Mouse (Mus musculus) liver, postnatal 0 days (tissue): Measurements from ENCODE around the gene Lsp1. TPM values are rescaled to one million over a fixed set of nuclear protein-coding genes. Genes with fewer than 3 reads are reported as not detected.

Experiments
- ATAC-seq: fragments of 200-750 bp; cut with Nextera tagmentation; 2 replicates; pipeline ENCODE4 v1.8.0; 2017; ENCODE audit warnings: mild to moderate bottlenecking, moderate library complexity
- DNase-seq: peaks from one replicate; pipeline ENCODE4 v3.0.0-alpha.2; 2016
- H3K27ac ChIP-seq: fragments of 300-500 bp; sonication (generic); 2 replicates; pipeline ENCODE4 v1.5.1; 2014; ENCODE audit warnings: antibody characterized with exemption, moderate library complexity, mild to moderate bottlenecking, low read depth
- H3K27me3 ChIP-seq: fragments of 300-500 bp; sonication (generic); 2 replicates; pipeline ENCODE4 v1.6.1; 2014; ENCODE audit warnings: low read length, control low read depth, mixed read lengths; ENCODE audit not compliant: insufficient read depth
- H3K36me3 ChIP-seq: fragments of 300-500 bp; sonication (generic); replicated peaks from 2 replicates; pipeline ENCODE4 v1.6.1; 2014; ENCODE audit warnings: mild to moderate bottlenecking, control low read depth, low read length, moderate library complexity, mixed read lengths; ENCODE audit not compliant: insufficient read depth
- H3K4me1 ChIP-seq: fragments of 300-500 bp; sonication (generic); 2 replicates; pipeline ENCODE4 v1.6.1; 2014; ENCODE audit warnings: antibody characterized with exemption, mild to moderate bottlenecking, control low read depth; ENCODE audit not compliant: insufficient read depth
- H3K4me2 ChIP-seq: fragments of 300-500 bp; sonication (generic); 2 replicates; pipeline ENCODE4 v1.6.1; 2014; ENCODE audit warnings: low read depth, mild to moderate bottlenecking, low read length, moderate library complexity, mixed read lengths
- H3K4me3 ChIP-seq: fragments of 300-500 bp; sonication (generic); 2 replicates; pipeline ENCODE4 v1.5.1; 2014; ENCODE audit warnings: low read depth, low read length
- H3K9ac ChIP-seq: fragments of 300-500 bp; sonication (generic); replicated peaks from 2 replicates; pipeline ENCODE4 v1.6.1; 2014; ENCODE audit warnings: mild to moderate bottlenecking, moderate library complexity
- H3K9me3 ChIP-seq: fragments of 300-500 bp; sonication (generic); 2 replicates; pipeline ENCODE4 v1.6.1; 2016; ENCODE audit warnings: mild to moderate bottlenecking, control low read depth, low read length, mixed read lengths
- CTCF ChIP-seq: sonication (generic); IDR thresholded peaks from 2 replicates; pipeline ENCODE4 v1.5.1; 2016; ENCODE audit warnings: antibody characterized with exemption, low read depth
- EP300 ChIP-seq: IDR thresholded peaks from 2 replicates; pipeline ENCODE4 v1.6.1; 2016; ENCODE audit warnings: antibody characterized with exemption, low read depth, mild to moderate bottlenecking
- WGBS: fragments of 180-500 bp; shearing (Covaris S2); extraction: QIAGEN DNeasy Blood & Tissue Kit; methylation state at CpG from one replicate; pipeline ENCODE4 v1.1.7; 2014; ENCODE audit not compliant: insufficient replicate concordance; 5-methylcytosine and 5-hydroxymethylcytosine counted together
- polyA plus RNA-seq: library from polyadenylated mRNA; unstranded; fragments of >200 nt; fragmentation: Nextera tagmentation; extraction: Ambion mirVana; gene quantifications from 2 replicates; pipeline ENCODE4 v1.2.1, GENCODE M21; 2015

The Lsp1 gene
- polyA plus RNA-seq, 1 experiment from 2014 or later = 31.5 TPM

DNA sequence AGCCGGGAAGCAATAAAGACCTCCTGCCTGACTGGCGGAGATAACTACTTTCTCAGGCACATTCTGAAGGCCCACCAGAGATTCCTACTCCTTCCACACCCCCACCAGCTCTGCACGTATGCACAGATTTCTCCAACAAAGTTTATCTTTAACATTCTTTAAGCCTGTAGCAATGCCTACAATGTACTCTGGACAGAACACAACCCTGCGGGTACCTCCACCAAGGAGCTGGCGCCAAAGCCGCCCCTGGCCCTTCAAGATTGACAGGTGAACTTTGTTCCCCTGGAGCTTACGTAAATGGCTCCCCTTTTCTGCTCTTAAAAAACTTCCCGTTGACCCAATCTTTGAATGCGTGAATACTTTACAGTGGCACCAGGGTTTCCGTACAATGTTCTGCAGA lies 68.7 kb downstream of the Lsp1 start:
- Histone ChIP-seq H3K9me3 (no peaks in the 10 kb centered on the region), H3K4me1 (peaks cover 38% of the 10 kb centered on the region), H3K4me2 (no peak overlapping the region), H3K27me3 (no peaks in the 10 kb centered on the region), H3K4me3 (no peak overlapping the region), H3K27ac (no peak overlapping the region), H3K9ac (no peak overlapping the region), H3K36me3 (no peaks in the 10 kb centered on the region)
- ATAC-seq = no peak
- no peak for DNase-seq
- WGBS = 47% methylated on average over 10 of the region's 10 CpGs
- TF ChIP-seq EP300 (no peak), CTCF (no peak)

DNA sequence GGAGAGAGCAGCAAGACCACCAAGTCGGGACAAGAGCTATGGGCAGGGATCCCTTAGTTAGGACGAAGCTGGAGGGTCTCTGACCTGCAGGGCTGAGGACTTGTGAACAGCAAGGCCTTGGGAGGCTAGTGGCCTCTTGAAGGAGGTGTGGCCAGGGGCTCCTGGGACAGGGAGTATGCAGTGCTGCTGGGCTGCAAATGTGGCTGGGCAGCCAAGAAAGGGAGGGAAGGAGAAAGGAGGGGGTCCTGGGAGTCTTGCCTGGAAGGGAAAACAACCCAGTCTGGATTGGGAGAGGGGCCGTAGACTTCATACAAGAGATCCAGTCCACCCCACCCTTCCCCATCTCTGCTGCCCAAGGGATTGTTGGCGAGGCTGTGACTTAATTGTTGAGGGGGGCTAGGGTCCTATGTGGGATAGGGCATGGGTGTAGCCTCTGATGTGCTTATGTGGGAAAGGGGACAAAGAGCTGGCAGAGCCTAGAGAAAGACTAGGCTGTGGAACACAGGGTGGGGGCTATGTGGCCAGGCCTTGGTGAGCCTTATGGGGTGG lies 71.4 kb downstream of the Lsp1 start:
- Histone ChIP-seq H3K4me1 (peaks cover 33% of the 10 kb centered on the region), H3K27ac (peak overlapping the region; percentile 98; the same call in 1 of the 2 replicates), H3K27me3 (no peaks in the 10 kb centered on the region), H3K36me3 (no peaks in the 10 kb centered on the region), H3K4me3 (no peak overlapping the region), H3K9ac (no peak overlapping the region), H3K4me2 (0 out of 2 replicates have a peak overlapping the region, but pooled peaks have one; percentile 93), H3K9me3 (no peaks in the 10 kb centered on the region)
- TF ChIP-seq EP300 (no peak), CTCF (no peak)
- DNase-seq = no peak
- ATAC-seq = no peak
- WGBS = 72% methylated on average over 4 of the region's 4 CpGs

DNA sequence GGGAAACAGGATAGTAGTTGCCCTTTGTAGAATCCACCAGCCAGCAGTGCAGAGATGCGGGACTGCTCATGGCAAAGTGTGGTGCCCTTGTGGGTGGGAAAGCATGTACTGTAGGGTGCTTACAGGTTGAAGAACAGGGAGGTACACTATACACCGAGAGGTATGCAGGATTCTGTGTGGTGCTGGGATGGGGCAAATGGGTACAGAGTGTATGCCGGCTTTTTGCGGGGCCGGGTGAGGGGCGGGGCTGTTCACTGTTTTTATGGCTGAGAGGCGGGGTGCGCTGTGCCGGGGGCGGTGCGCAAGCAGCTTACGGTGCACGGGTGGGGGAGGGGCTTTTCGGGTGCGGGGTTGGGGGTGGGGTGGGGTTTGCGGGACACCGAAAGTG lies 72.1 kb downstream of the Lsp1 start, which contains the start of gene Mrpl23:
Mrpl23 (plus strand) TSS at position 16 of the 388 bp plus-strand sequence.
- peak within 1 kb of the TSS; percentile 98 for H3K27ac ChIP-seq
- ATAC-seq = peak; percentile 22
- no peaks in the 10 kb centered on the region for H3K27me3 ChIP-seq
- H3K9ac ChIP-seq = peak within 1 kb of the TSS; percentile 88
- peak within 1 kb of the TSS; percentile 80 for H3K4me3 ChIP-seq
- H3K36me3 ChIP-seq = peaks cover 4% of the 10 kb centered on the region; the same call in 1 of the 2 replicates
- H3K9me3 ChIP-seq = no peaks in the 10 kb centered on the region
- H3K4me2 ChIP-seq = peak within 1 kb of the TSS; percentile 93
- TF ChIP-seq EP300 = no peak
- H3K4me1 ChIP-seq = peaks cover 33% of the 10 kb centered on the region
- WGBS = 4% methylated on average over 15 of the region's 17 CpGs
- no peak for DNase-seq

DNA sequence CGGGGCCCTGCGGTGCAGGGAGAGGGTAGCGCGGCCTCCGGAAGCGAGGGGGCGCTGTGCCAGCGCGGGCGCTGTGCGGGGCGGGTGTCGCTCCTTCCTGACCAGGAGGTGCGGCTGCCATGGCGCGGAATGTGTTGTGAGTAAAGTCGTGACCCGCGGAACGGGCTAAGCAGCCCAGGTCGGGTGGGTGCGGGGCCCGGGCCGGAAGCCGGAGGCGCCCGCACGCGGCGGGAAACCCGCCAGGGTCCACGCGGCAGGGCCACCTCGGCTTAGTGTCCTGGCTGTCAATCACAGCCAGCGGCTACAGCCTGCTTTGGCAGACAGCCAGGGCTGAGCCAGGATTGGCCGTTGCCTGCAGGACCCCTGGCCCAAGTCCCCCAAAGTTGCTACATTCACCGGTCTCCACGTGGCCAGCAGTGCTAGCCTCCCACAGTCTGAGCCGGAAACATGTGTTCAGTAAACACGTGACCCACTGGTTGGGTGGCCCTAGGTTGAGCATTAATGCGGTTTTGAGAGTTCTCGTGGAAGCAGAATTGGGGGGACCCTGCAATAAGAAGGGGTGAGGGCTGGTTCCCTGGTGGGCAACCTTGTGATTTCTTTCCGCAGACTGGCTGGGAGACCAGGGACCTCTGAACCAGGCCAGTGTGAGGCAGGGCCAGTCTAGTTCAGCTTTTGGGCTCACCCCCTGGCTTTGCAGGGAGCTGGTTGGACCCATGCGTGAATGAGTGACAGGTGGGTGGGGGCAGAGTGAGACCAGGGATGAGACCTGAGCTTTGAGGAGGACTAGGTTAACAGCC lies 72.6 kb downstream of the Lsp1 start:
- Histone ChIP-seq H3K36me3 (peaks cover 4% of the 10 kb centered on the region; the same call in 1 of the 2 replicates), H3K4me3 (peak overlapping the region; percentile 80), H3K4me1 (peaks cover 39% of the 10 kb centered on the region), H3K9ac (peak overlapping the region; percentile 88), H3K27me3 (no peaks in the 10 kb centered on the region), H3K4me2 (peak overlapping the region; percentile 93), H3K27ac (peak overlapping the region; percentile 98), H3K9me3 (no peaks in the 10 kb centered on the region)
- 1% methylated on average over 33 of the region's 44 CpGs for WGBS
- DNase-seq = peak; percentile 88
- no peak for TF ChIP-seq EP300
- TF ChIP-seq CTCF = peak; percentile 87
- ATAC-seq = peak; percentile 84

DNA sequence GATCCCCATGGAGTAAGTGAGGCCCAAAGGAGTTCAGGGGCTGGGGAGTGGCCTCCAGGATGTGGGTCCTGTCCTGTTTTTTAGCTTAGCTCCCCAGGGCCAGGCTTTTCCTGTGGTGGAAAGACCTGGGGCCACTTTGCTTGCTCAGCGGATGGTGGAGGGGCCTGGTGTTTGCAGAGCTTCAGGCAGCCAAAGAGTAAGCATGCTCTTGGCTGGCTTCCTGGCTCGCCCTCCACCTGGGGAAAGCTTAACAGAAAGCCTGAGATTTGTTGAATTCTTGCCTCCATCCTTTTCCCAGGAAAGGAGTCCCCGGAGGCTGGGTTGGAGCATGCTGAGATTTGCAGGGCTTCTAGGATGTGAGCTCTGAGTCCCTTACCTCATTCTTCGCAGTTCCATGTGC lies 74.5 kb downstream of the Lsp1 start:
- 65% methylated on average over 4 of the region's 4 CpGs for WGBS
- peaks cover 8% of the 10 kb centered on the region; the same call in 1 of the 2 replicates for H3K36me3 ChIP-seq
- H3K27me3 ChIP-seq = no peaks in the 10 kb centered on the region
- no peak overlapping the region for H3K4me3 ChIP-seq
- peak overlapping the region; percentile 50 for H3K9ac ChIP-seq
- peak overlapping the region; percentile 98 for H3K27ac ChIP-seq
- H3K4me1 ChIP-seq = peaks cover 35% of the 10 kb centered on the region
- ATAC-seq (no peak), DNase-seq (peak; percentile 37)
- no peaks in the 10 kb centered on the region for H3K9me3 ChIP-seq
- no peak overlapping the region for H3K4me2 ChIP-seq
- TF ChIP-seq CTCF (no peak), EP300 (no peak)

DNA sequence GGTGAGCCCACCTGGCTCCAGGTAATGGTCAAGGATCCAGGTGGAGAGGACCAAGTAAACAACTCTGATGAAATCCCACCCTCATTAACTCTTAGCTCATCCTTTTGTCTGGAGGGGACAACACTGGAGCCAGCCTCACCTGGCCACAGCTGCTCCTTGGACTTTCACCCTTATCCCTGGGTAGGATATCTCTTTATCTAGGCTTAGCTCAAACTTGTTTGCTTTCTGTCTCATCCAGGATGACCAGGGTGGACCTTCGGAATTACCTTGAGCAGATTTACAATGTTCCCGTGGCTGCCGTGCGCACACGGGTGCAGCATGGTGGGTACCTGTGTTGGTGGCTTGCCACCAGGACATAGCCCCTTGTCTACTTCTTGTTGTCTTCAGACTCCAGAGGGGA lies 75.2 kb downstream of the Lsp1 start:
- ATAC-seq = peak; percentile 50

More for the DNA sequence above, 75.2 kb downstream of the Lsp1 start:
- Histone ChIP-seq H3K4me2 (no peak overlapping the region), H3K27me3 (no peaks in the 10 kb centered on the region), H3K36me3 (peaks cover 8% of the 10 kb centered on the region; the same call in 1 of the 2 replicates), H3K27ac (peak overlapping the region; percentile 98), H3K4me1 (peaks cover 35% of the 10 kb centered on the region), H3K9ac (peak overlapping the region; percentile 50), H3K4me3 (no peak overlapping the region), H3K9me3 (no peaks in the 10 kb centered on the region)
- TF ChIP-seq CTCF (no peak), EP300 (peak; percentile 38; the same call in 1 of the 2 replicates)
- WGBS = 82% methylated on average over 5 of the region's 5 CpGs
- DNase-seq = peak; percentile 34
